Mouse (Mus musculus) limb, embryonic 10.5 days (tissue): ENCODE measurements around the gene Plcb1. TPM values are rescaled to one million over a fixed set of nuclear protein-coding genes. Genes with fewer than 3 reads are reported as not detected.

Source experiments
- DNase-seq: peaks from one replicate; pipeline ENCODE4 v3.0.0-alpha.2; 2017; ENCODE audit warnings: low spot score
- H3K27ac ChIP-seq: fragments of 300-500 bp; sonication (generic); 2 replicates; pipeline ENCODE4 v1.5.1; 2016; ENCODE audit warnings: mild to moderate bottlenecking
- H3K27me3 ChIP-seq: fragments of 300-500 bp; sonication (generic); 2 replicates; pipeline ENCODE4 v1.6.1; 2016; ENCODE audit warnings: low read depth, mild to moderate bottlenecking; ENCODE audit not compliant: poor library complexity, severe bottlenecking
- H3K36me3 ChIP-seq: fragments of 300-500 bp; sonication (generic); 2 replicates; pipeline ENCODE4 v1.6.1; 2016; ENCODE audit warnings: mild to moderate bottlenecking, moderate library complexity
- H3K4me1 ChIP-seq: fragments of 300-500 bp; sonication (generic); 2 replicates; pipeline ENCODE4 v1.6.1; 2016
- H3K4me3 ChIP-seq: fragments of 300-500 bp; sonication (generic); 2 replicates; pipeline ENCODE4 v1.5.1; 2016; ENCODE audit warnings: mild to moderate bottlenecking, moderate library complexity
- H3K9me3 ChIP-seq: fragments of 300-500 bp; sonication (generic); replicated peaks from 2 replicates; pipeline ENCODE4 v1.6.1; 2016; ENCODE audit warnings: mild to moderate bottlenecking
- WGBS: fragments of 180-500 bp; shearing (Covaris S2); methylation state at CpG from one replicate; pipeline ENCODE4 v1.1.7; 2016; 5-methylcytosine and 5-hydroxymethylcytosine counted together
- polyA plus RNA-seq: library from polyadenylated mRNA; unstranded; fragments of >200 nt; fragmentation: Nextera tagmentation; extraction: Ambion mirVana; gene quantifications from 2 replicates; pipeline ENCODE4 v1.2.1, GENCODE M21; 2016

Gene Plcb1
- polyA plus RNA-seq, 1 experiment from 2014 or later: 12.2 TPM

DNA sequence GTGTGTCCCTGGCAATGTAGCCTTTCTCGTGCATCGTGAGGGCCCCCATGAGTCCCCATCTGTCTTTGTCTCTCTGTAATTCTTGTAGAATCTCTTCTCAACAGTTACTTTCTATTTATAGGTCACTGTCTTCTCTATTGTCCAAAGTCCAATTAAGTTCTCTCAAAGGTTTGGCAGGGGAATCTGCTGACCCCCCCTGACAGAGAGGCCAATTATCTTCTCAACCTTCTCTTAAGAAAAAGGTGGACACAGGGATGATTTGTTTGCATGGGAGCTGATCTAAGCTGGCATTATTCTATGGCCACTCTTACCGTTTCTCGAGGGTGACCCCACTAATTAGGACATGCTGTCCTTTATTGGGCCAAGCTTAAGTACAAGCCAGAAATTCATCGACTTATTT, 633.4 kb downstream of the Plcb1 start:
- Histone ChIP-seq H3K9me3 (no peaks in the 10 kb centered on the region), H3K27me3 (no peaks in the 10 kb centered on the region), H3K27ac (no peak overlapping the region), H3K4me3 (no peak overlapping the region), H3K36me3 (no peaks in the 10 kb centered on the region), H3K4me1 (no peaks in the 10 kb centered on the region)
- DNase-seq: no peak
- 81% methylated on average over 5 of the region's 5 CpGs for WGBS

DNA sequence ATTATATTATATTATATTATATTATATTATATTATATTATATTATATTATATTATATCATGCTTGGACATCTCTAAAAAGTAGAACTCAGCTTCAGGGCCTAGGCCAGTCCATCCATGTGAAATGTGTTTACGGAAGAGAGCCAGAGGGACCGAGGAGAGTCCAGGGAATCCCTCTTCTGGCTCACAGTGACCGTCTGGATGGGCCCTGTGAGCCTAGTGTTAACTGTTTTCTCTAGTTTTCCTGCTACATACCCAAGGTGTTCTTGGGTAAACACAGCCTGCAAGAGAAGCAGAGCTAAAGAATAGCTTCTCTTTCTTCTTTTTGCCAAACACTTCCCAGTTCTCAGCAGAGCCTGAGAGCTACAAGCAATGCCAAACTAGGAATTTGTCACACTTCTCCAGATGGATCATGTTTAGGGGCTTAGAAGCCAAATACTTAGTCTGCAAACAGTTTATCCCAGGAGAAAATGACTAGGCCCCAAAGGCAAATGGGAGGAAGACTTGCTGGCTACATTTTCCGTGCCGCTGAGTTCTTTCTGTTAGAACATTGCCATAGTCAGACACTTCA, 649.2 kb downstream of the Plcb1 start:
- Histone ChIP-seq H3K27ac (no peak overlapping the region), H3K4me3 (no peak overlapping the region), H3K4me1 (peaks cover 2% of the 10 kb centered on the region; the same call in 1 of the 2 replicates), H3K27me3 (no peaks in the 10 kb centered on the region), H3K36me3 (no peaks in the 10 kb centered on the region), H3K9me3 (no peaks in the 10 kb centered on the region)
- 80% methylated on average over 5 of the region's 5 CpGs for WGBS
- no peak for DNase-seq

DNA sequence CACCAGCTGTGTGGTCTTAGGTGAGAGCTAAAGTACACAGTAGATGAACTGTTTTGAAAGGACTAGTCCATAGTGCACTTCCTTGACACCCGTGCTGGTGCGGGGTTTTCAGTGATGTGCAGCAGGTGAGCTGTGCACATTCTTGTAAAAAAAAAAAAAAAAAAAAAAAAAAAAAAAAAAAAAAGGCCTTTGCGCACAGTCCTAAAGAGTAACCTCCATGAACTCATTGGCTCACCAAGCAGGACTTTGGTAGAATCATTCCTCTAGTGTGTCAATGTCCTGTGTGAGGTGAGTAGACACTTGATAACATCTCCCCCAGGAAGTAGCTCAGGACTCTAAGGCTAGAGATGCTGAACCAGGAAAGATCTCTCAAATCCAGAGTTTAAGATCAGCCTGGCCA, 653.2 kb downstream of the Plcb1 start:
- no peaks in the 10 kb centered on the region for H3K27me3 ChIP-seq
- no peaks in the 10 kb centered on the region for H3K36me3 ChIP-seq
- H3K4me1 ChIP-seq: peaks cover 2% of the 10 kb centered on the region; the same call in 1 of the 2 replicates
- H3K4me3 ChIP-seq: no peak overlapping the region
- H3K9me3 ChIP-seq: no peaks in the 10 kb centered on the region
- DNase-seq: no peak
- 91% methylated on average over 3 of the region's 3 CpGs for WGBS
- H3K27ac ChIP-seq: no peak overlapping the region

DNA sequence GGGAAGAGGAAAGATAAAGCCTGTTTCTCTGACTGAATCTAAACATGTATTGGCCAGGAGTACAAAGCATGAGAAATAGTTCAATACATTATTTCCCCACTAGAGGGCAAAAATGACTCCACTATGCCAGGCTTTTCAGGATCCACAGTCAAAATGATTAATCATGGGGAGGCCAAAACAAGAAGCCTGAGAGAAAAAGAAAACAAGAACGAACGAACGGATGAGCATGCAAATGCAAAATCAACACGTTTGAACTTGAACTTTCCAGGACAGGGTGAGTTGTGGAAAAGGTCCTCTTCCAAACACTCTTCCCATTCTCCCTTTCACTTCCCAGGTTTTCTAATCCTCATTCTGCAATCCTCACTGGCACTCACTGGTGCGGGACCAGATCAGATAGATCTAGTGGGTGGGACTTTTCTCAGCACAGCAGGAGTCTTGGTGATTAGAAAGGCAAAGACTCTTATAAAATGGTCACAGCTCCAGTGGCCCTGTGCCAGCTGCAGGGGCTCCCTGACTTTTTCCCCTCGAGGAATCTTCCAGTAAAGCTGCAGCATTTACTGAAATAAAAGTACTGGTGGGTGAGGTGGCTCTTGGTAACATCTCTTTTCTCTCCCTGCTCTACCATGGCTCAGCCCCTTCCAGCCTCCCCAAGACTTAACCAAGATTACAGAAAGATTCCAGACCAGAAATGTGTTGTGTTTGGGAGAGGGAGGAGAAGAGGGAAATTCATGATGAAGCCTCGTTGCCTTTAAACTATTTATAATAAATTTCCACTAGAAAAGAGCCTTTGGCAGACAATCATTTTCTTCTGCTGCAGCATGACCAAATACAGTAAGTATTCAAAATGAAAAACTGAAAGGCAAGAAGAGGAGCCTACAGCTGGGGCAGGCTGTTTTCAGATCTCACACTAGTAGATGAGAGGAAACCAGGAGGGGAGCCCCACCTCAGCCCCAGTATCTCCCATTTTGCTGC, 654.0 kb downstream of the Plcb1 start:
- Histone ChIP-seq H3K27ac (no peak overlapping the region), H3K27me3 (no peaks in the 10 kb centered on the region), H3K36me3 (no peaks in the 10 kb centered on the region), H3K9me3 (no peaks in the 10 kb centered on the region), H3K4me3 (no peak overlapping the region), H3K4me1 (peaks cover 2% of the 10 kb centered on the region; the same call in 1 of the 2 replicates)
- no peak for DNase-seq
- WGBS: 24% methylated on average over 7 of the region's 7 CpGs

DNA sequence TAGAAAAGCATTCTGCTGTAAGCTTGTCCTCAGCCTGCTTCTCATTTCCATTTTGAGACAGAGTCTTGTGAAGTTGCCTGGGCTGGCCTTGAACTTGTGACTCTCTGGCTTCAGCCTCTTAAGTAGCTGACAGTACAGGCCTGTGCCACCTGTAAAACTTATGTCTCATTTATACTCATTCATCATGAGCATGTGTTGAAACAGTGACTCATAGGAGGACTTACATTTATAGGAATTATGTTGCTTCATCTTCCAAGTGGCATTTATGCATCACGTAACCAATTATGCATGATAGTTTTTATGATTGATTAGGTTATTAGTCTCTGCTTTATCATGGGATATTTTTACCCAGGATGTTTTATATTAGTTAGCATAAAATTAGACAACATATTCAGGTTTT, 667.7 kb downstream of the Plcb1 start:
- WGBS: 97% methylated on average over 1 of the region's 1 CpGs

DNA sequence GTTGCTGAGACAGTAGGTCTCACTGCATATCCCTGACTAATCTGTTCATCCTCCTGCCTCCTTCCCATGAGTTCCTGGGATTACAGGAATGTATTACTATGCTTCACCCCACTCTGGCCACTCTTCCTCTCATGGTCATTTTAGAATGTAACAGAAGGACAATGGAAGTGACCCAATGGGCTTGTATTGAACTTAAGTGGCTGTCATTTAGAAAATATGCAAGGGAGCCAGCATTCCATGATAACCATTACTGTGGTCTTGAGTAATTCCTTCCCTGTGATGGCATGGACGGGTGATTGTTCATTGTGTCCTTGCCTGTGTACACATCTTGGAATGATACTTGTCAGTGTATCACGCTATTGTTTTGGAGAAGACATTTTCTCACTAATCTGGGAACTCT, 668.1 kb downstream of the Plcb1 start:
- Histone ChIP-seq H3K4me1 (no peaks in the 10 kb centered on the region), H3K36me3 (no peaks in the 10 kb centered on the region), H3K27me3 (no peaks in the 10 kb centered on the region), H3K9me3 (no peaks in the 10 kb centered on the region), H3K4me3 (no peak overlapping the region), H3K27ac (no peak overlapping the region)
- DNase-seq: no peak
- 81% methylated on average over 2 of the region's 2 CpGs for WGBS

More for the DNA sequence above, 667.7 kb downstream of the Plcb1 start:
- no peaks in the 10 kb centered on the region for H3K27me3 ChIP-seq
- H3K27ac ChIP-seq: no peak overlapping the region
- no peaks in the 10 kb centered on the region for H3K4me1 ChIP-seq
- no peaks in the 10 kb centered on the region for H3K9me3 ChIP-seq
- H3K4me3 ChIP-seq: no peak overlapping the region
- no peaks in the 10 kb centered on the region for H3K36me3 ChIP-seq
- no peak for DNase-seq

DNA sequence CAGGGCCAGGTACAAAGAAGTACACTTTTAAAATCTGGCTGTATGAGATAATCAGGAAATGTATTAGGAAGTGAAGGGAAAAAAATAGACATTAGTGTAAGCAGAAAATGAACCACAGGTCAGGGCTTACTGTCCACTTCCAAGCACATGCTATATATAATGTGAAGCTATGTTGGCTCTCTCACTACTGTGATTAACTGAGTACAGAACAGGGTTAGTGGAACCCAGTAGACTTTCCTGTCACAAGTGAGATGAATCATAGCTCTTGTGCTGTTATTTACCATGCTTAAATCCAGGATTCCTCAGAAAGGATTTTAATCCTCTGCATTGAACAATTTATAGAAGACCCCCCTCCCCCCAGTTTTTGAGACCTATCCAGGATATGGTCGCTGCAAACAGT, 668.6 kb downstream of the Plcb1 start:
- H3K27ac ChIP-seq: no peak overlapping the region
- WGBS: 69% methylated on average over 1 of the region's 1 CpGs
- no peaks in the 10 kb centered on the region for H3K36me3 ChIP-seq
- no peaks in the 10 kb centered on the region for H3K9me3 ChIP-seq
- H3K4me1 ChIP-seq: no peaks in the 10 kb centered on the region
- DNase-seq: no peak
- H3K4me3 ChIP-seq: no peak overlapping the region
- H3K27me3 ChIP-seq: no peaks in the 10 kb centered on the region

DNA sequence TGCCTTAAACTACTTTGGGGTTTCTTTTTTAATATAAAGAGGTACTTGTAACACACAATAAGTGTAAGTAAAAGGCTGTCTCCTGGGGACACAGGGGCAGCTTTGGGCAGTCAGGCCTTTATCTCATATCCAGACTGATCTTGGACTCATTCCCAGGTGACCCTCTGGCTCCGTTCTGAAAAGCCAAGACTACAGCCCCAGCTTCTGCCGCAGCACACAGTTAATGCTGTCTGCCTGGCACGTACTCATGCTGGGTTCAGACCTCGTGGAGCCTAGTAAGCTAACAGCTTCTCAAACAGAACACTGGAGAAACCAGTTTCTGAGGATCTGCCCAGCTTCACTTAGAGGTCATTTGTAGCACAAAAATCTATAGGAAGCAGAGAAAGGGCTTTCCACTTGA, 682.0 kb downstream of the Plcb1 start:
- no peaks in the 10 kb centered on the region for H3K4me1 ChIP-seq
- H3K27ac ChIP-seq: no peak overlapping the region
- no peak for DNase-seq
- H3K27me3 ChIP-seq: no peaks in the 10 kb centered on the region
- 84% methylated on average over 4 of the region's 4 CpGs for WGBS
- H3K9me3 ChIP-seq: no peaks in the 10 kb centered on the region
- no peak overlapping the region for H3K4me3 ChIP-seq
- H3K36me3 ChIP-seq: no peaks in the 10 kb centered on the region

DNA sequence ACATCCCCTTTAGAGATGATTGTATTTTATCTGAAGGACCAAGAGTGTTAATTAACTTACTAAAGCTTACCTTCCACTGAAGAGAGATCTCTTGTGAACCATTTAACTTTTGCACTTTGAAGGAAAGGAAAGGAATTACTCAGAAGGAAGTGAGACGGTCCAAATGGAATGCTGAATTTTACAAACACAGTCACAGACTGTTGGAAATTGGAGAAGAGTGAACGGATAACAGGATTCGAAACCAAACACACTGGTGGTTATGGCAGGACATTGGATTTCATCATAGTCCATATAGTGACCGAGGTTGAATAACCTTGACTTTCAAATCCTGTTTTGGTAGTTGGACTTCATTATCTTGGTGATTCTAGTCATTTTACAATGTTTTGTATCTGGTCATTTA, 688.2 kb downstream of the Plcb1 start:
- Histone ChIP-seq H3K4me1 (no peaks in the 10 kb centered on the region), H3K27me3 (no peaks in the 10 kb centered on the region), H3K4me3 (no peak overlapping the region), H3K9me3 (no peaks in the 10 kb centered on the region), H3K36me3 (no peaks in the 10 kb centered on the region), H3K27ac (no peak overlapping the region)
- no peak for DNase-seq
- WGBS: 87% methylated on average over 4 of the region's 4 CpGs

DNA sequence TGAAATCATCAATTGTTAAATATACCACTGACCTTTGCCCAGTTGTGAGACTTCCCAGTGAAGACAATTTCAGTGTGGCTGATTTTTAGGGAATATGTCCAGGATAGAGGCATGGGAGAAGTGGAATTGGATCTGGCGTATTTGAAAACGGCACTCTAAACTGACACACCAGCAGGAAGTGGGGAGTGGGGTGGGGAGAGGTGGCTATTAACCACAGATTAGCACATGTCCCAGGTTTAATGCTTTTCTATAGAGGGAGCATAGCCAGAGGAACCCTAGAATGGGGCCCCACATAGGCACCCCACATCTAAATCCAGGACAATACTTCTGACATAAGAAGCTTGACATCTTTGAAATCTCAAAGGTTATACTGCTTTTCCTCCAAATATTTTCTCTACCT, 699.4 kb downstream of the Plcb1 start:
- WGBS: 62% methylated on average over 2 of the region's 2 CpGs
- no peaks in the 10 kb centered on the region for H3K36me3 ChIP-seq
- H3K27ac ChIP-seq: no peak overlapping the region

DNA sequence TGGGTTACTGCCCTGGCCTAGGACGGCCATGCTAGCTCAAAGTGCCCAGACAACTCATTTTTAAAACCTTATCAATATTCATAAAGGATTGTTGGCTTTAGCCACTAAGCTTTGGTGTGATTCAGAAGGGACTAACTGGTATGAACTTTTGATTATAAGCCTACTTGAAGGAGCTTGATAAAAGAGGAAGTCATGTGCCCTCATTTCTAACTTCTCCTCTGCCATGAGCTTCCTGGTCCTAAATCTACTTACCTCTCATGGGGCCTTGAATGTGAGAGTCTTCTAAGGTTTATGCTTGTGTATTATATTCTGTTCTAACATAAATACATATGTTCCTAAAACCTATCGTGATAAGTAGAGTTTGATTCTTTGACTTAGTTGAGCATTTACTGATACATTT, 702.4 kb downstream of the Plcb1 start:
- Histone ChIP-seq H3K36me3 (no peaks in the 10 kb centered on the region), H3K4me1 (peaks cover 17% of the 10 kb centered on the region), H3K9me3 (no peaks in the 10 kb centered on the region), H3K27ac (no peak overlapping the region), H3K4me3 (no peak overlapping the region), H3K27me3 (no peaks in the 10 kb centered on the region)
- no peak for DNase-seq
- WGBS: 89% methylated on average over 2 of the region's 2 CpGs

More for the DNA sequence above, 699.4 kb downstream of the Plcb1 start:
- no peaks in the 10 kb centered on the region for H3K9me3 ChIP-seq
- H3K27me3 ChIP-seq: no peaks in the 10 kb centered on the region
- peaks cover 17% of the 10 kb centered on the region for H3K4me1 ChIP-seq
- H3K4me3 ChIP-seq: no peak overlapping the region
- no peak for DNase-seq

DNA sequence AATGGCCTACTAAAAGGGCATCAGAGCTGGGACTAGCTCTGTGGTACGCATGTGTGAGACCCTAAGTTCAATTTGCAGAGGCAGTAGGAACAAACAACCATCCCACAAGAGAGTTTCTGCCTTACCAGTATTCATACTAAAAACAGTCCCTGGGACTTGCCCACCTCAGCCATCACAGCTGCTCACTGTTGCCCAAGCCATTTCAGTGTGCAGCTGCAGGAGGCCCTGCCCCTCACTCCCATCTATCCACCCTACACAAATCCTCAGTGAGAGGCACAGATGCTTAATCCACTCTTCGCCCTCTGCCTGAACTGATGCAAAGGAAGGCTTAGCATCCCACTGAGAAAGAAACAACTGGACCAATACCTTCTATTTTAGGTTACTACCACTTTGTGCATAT, 703.3 kb downstream of the Plcb1 start:
- no peak for DNase-seq
- Histone ChIP-seq H3K27ac (no peak overlapping the region), H3K4me3 (no peak overlapping the region), H3K4me1 (peaks cover 17% of the 10 kb centered on the region), H3K36me3 (no peaks in the 10 kb centered on the region), H3K27me3 (no peaks in the 10 kb centered on the region), H3K9me3 (no peaks in the 10 kb centered on the region)
- 93% methylated on average over 2 of the region's 2 CpGs for WGBS

DNA sequence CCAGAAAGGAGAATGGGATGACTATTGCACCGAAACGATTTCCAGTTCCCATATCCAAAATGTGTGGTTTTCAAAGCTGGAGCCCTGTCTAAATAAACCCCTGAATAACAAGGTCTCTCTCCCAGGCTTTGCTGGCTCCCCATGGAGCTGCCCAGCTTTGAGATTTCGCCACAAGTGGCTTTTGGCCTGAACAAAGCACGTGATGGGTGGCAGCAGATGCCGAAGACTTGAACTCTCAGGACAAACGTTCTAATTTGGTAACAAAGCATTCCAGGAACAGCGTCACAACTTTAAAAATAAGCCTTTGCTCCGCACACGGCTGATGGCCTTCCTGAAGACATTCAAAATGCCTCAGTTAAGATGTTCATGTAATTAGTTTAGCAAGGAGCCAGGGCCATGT, 706.9 kb downstream of the Plcb1 start:
- WGBS: 85% methylated on average over 9 of the region's 9 CpGs
- Histone ChIP-seq H3K36me3 (no peaks in the 10 kb centered on the region), H3K27me3 (no peaks in the 10 kb centered on the region), H3K4me3 (no peak overlapping the region), H3K4me1 (no peaks in the 10 kb centered on the region), H3K9me3 (no peaks in the 10 kb centered on the region), H3K27ac (no peak overlapping the region)
- no peak for DNase-seq
